Mouse (Mus musculus) heart, postnatal 0 days (tissue): ENCODE data around the gene Tmcc2. TPM values are rescaled to one million over a fixed set of nuclear protein-coding genes. Genes with fewer than 3 reads are reported as not detected.
A peak's percentile ranks its signal among the peaks of the same experiment; 100 is the strongest.

Experiments used
- ATAC-seq: fragments of 200-750 bp; cut with Nextera tagmentation; 2 replicates; pipeline ENCODE4 v1.8.0; 2017; ENCODE audit warnings: low read depth, moderate number of reproducible peaks, moderate library complexity; ENCODE audit not compliant: insufficient read depth
- DNase-seq: peaks from one replicate; pipeline ENCODE4 v3.0.0-alpha.2; 2016; ENCODE audit warnings: low spot score
- H3K27ac ChIP-seq: fragments of 300-500 bp; sonication (generic); 2 replicates; pipeline ENCODE4 v1.5.1; 2014; ENCODE audit warnings: low read depth, mild to moderate bottlenecking
- H3K27me3 ChIP-seq: fragments of 300-500 bp; sonication (generic); 2 replicates; pipeline ENCODE4 v1.6.1; 2014; ENCODE audit warnings: low read length, mixed read lengths; ENCODE audit not compliant: control insufficient read depth, insufficient read depth
- H3K36me3 ChIP-seq: fragments of 300-500 bp; sonication (generic); replicated peaks from 2 replicates; pipeline ENCODE4 v1.6.1; 2014; ENCODE audit warnings: low read length, mixed read lengths; ENCODE audit not compliant: control insufficient read depth, insufficient read depth
- H3K4me1 ChIP-seq: fragments of 300-500 bp; sonication (generic); 2 replicates; pipeline ENCODE4 v1.6.1; 2014; ENCODE audit warnings: antibody characterized with exemption; ENCODE audit not compliant: control insufficient read depth, insufficient read depth
- H3K4me2 ChIP-seq: fragments of 300-500 bp; sonication (generic); 2 replicates; pipeline ENCODE4 v1.6.1; 2014; ENCODE audit warnings: low read depth, mild to moderate bottlenecking, low read length, moderate library complexity
- H3K4me3 ChIP-seq: fragments of 300-500 bp; sonication (generic); 2 replicates; pipeline ENCODE4 v1.5.1; 2014; ENCODE audit warnings: low read depth, low read length
- H3K9ac ChIP-seq: fragments of 300-500 bp; sonication (generic); replicated peaks from 2 replicates; pipeline ENCODE4 v1.6.1; 2014; ENCODE audit warnings: low read depth, low read length, mixed read lengths
- H3K9me3 ChIP-seq: fragments of 300-500 bp; sonication (generic); replicated peaks from 2 replicates; pipeline ENCODE4 v1.6.1; 2016; ENCODE audit warnings: low read length; ENCODE audit not compliant: control insufficient read depth
- CTCF ChIP-seq: IDR thresholded peaks from 2 replicates; pipeline ENCODE4 v1.5.1; 2016; ENCODE audit warnings: antibody characterized with exemption, control low read depth, low read depth
- EP300 ChIP-seq: IDR thresholded peaks from 2 replicates; pipeline ENCODE4 v1.6.1; 2016; ENCODE audit warnings: antibody characterized with exemption, low read depth
- WGBS: fragments of 180-500 bp; shearing (Covaris S2); extraction: QIAGEN DNeasy Blood & Tissue Kit; methylation state at CpG from one replicate; pipeline ENCODE4 v1.1.7; 2014; 5-methylcytosine and 5-hydroxymethylcytosine counted together
- polyA plus RNA-seq: library from polyadenylated mRNA; unstranded; fragments of >200 nt; fragmentation: Nextera tagmentation; extraction: Ambion mirVana; gene quantifications from 2 replicates; pipeline ENCODE4 v1.2.1, GENCODE M21; 2015
- total RNA-seq: library from RNA; depleted of rRNA; stranded (reverse); fragments of >200 nt; gene quantifications from 2 replicates; pipeline ENCODE4 v1.2.3, GENCODE M21; 2014; ENCODE audit warnings: low replicate concordance

Tmcc2 gene
- total and polyA plus RNA-seq, 2 experiments from 2014 or later = 6.5 to 20.4 TPM

GRCm38 (mm10) chr1:132384001-132384554 is 7.0 kb downstream of the Tmcc2 start:
- Histone ChIP-seq H3K9ac (no peak overlapping the region), H3K4me2 (no peak overlapping the region), H3K27me3 (no peaks in the 10 kb centered on the region), H3K27ac (no peak overlapping the region), H3K4me3 (no peak overlapping the region), H3K36me3 (peaks cover 21% of the 10 kb centered on the region), H3K4me1 (peaks cover 31% of the 10 kb centered on the region), H3K9me3 (no peaks in the 10 kb centered on the region)
- 82% methylated on average over 8 of the region's 8 CpGs for WGBS
- TF ChIP-seq EP300 (no peak), CTCF (no peak)
- ATAC-seq (no peak), DNase-seq (no peak)

- Histone ChIP-seq H3K4me2 (no peak overlapping the region), H3K27me3 (no peaks in the 10 kb centered on the region), H3K4me3 (no peak overlapping the region), H3K9ac (no peak overlapping the region), H3K36me3 (peaks cover 25% of the 10 kb centered on the region), H3K4me1 (peaks cover 15% of the 10 kb centered on the region), H3K9me3 (no peaks in the 10 kb centered on the region), H3K27ac (no peak overlapping the region)
- TF ChIP-seq EP300 = no peak
- TF ChIP-seq CTCF = no peak
- 67% methylated on average over 10 of the region's 10 CpGs for WGBS
- DNase-seq (no peak), ATAC-seq (no peak)
Measured at GRCm38 (mm10) chr1:132381929-132382328, 9.2 kb downstream of the Tmcc2 start.

GRCm38 (mm10) chr1:132380550-132381100 is 10.5 kb downstream of the Tmcc2 start:
- 81% methylated on average over 27 of the region's 27 CpGs for WGBS
- Histone ChIP-seq H3K27me3 (no peaks in the 10 kb centered on the region), H3K4me1 (peaks cover 23% of the 10 kb centered on the region), H3K4me2 (no peak overlapping the region), H3K4me3 (no peak overlapping the region), H3K9me3 (no peaks in the 10 kb centered on the region), H3K36me3 (peaks cover 25% of the 10 kb centered on the region), H3K27ac (no peak overlapping the region), H3K9ac (no peak overlapping the region)
- DNase-seq (no peak), ATAC-seq (no peak)
- TF ChIP-seq EP300 (no peak), CTCF (no peak)

GRCm38 (mm10) chr1:132377811-132378210 is 13.3 kb downstream of the Tmcc2 start:
- peaks cover 35% of the 10 kb centered on the region for H3K4me1 ChIP-seq
- H3K4me2 ChIP-seq = no peak overlapping the region
- no peak overlapping the region for H3K27ac ChIP-seq
- TF ChIP-seq EP300 = no peak
- no peak for TF ChIP-seq CTCF
- H3K4me3 ChIP-seq = no peak overlapping the region
- no peak overlapping the region for H3K9ac ChIP-seq
- no peaks in the 10 kb centered on the region for H3K27me3 ChIP-seq
- H3K9me3 ChIP-seq = no peaks in the 10 kb centered on the region
- ATAC-seq (no peak), DNase-seq (no peak)
- peaks cover 19% of the 10 kb centered on the region for H3K36me3 ChIP-seq
- WGBS = 83% methylated on average over 3 of the region's 3 CpGs

- 0 out of 2 replicates have a peak overlapping the region, but pooled peaks have one; percentile 22 for H3K27ac ChIP-seq
- no peak overlapping the region for H3K9ac ChIP-seq
- peak; percentile 9 for DNase-seq
Measured at GRCm38 (mm10) chr1:132377055-132377365, 14.1 kb downstream of the Tmcc2 start.

More at GRCm38 (mm10) chr1:132377055-132377365, 14.1 kb downstream of the Tmcc2 start:
- peaks cover 19% of the 10 kb centered on the region for H3K36me3 ChIP-seq
- no peaks in the 10 kb centered on the region for H3K27me3 ChIP-seq
- peaks cover 41% of the 10 kb centered on the region for H3K4me1 ChIP-seq
- TF ChIP-seq EP300 (no peak), CTCF (no peak)
- ATAC-seq = no peak
- H3K4me3 ChIP-seq = no peak overlapping the region
- H3K4me2 ChIP-seq = no peak overlapping the region
- H3K9me3 ChIP-seq = no peaks in the 10 kb centered on the region
- 46% methylated on average over 7 of the region's 7 CpGs for WGBS
